Mouse (Mus musculus) lung, postnatal 25 days (tissue): ENCODE data around the gene Rabep2.
"Not testable (repeated sequence)": the region's sequence is repeated elsewhere in the genome, so short reads cannot be mapped to it uniquely, and the experiment has no call there.

ENCODE experiments used
- DNase-seq: peaks from one replicate; pipeline ENCODE4 v3.0.0; 2022; ENCODE audit warnings: low spot score

The Rabep2 gene

DNA sequence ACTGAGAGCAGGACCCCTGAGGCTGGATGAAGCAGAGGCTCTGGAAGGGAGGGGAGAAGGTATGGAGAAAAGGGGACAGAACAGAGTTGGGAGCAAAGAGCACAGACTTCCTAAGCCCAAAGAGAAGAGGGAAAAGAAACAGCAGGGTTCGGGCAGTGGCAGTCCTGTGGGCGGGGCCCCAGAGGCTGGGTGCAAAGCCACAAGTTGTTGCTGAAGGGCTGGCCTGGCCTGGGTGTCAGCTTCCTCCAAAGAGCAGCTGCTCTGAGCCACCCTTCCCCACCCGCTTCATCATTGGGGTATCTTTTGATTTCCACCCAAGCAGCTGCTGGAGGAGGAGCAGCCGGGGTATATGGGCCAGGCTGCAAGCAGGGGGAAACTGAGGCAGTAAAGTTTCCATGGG lies 35.6 kb downstream of the Rabep2 start:
- DNase-seq = no peak

DNA sequence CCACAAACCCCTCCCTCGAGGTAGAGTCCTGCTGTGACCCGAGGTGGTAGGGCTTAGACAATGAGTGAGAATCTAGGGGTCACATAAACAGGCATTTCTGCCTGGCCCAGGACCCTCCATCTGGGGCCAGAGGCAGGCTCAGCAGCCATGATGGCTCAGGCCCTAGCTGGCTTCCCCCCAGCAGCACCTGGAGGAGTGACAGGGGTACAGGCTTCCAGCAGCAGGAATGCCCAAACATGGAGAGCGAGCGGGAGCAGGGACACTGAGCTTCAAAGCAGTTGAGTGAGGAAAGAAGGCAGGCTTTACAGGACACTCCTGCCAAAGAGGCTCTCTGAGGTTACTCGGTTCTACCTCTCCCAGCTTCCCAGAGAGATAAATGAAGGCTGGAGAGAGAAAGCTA lies 36.3 kb downstream of the Rabep2 start:
- no peak for DNase-seq

DNA sequence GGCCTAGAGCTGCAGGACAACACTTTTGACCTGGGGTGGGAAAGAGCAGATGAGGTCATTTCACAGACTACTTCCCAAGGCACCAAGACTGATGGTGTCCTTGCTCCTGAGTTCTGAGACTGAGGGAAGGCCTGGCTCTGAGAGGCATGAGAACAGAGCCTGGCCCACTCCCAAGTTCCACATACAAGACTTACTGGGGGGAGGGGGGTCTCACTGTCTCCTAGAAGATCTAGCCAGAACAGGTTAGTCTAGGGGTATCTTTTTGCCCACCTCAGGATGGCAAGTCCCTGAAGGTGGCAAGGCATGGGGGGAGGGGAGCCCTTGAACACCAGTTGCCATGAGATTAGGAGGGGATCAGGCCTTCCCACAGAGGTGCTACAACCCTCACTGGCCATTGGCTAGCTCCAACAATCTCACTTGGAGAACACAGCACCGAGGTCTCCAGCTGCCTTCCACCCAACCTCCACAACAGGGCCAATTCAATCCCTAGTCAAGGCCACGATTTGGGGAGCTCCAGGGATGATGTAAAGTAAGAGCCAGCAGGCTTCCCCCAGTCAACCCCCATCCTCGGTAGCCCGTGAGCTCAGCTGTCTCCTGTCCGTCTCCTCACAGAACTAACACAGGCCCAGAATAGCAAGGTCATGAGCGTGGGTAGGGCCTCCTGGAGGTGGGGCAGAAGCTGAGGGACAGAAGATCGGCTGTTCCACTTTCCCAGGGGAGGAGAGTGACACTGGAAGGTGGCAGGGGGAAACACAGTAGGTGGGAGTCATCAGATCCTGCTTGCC lies 36.9 kb downstream of the Rabep2 start:
- no peak for DNase-seq

DNA sequence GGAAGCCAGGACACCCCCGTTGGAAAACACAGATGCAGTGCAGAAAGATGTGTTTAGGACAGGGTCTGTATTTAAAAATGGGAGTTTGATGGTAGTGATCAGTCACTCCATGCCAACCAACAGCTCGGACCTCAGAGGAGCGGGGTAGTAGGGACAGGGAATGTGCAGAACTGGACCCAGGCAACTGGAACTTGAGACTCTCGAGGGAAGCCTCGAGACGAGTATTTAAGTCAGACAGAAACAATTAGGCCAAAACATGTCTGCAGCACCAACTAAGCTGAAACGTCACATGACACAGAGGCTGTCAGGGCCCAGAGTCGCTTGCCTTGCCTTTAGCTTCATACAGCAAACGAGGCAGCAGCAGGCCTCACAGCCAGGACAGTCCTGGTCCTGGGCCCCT lies 37.6 kb downstream of the Rabep2 start:
- no peak for DNase-seq

DNA sequence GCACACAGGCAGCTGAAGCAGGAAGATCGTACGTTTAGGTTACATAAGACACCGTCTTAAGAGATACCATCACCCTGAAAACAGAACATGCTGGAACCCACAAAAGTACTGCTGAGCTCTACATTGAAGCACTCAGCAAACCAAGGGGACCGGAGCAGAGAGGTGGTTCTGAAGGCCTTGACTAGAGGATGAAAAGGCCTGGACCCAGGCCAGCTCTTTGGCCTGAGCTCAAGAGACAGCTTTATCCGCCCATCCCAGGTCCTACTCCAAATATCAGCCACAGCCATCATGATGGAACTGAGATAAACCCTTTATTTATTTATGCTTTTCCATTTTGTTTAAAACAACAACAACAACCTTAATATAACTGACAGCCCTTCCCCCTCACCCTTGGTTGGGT lies 38.1 kb downstream of the Rabep2 start:
- no peak for DNase-seq

DNA sequence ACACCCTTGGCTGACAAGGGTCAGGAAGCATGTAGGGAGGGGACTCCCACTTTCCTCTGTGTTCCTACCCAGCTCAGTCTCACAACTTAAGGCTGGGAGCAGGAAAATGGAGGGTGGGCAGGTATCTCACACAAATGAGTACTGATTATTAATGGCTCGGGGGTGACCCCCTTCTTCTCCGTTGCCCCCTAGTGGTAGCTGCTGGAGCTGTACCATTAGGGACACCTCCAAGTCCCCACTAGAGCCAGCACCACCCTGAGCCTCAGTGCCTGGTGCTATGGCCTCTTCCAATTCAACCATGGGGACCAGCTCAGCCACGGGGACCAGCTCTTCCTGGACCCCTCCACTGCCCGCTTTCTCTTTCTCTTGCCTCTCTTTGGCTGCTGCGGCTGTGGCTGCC lies 38.7 kb downstream of the Rabep2 start:
- DNase-seq = no peak

DNA sequence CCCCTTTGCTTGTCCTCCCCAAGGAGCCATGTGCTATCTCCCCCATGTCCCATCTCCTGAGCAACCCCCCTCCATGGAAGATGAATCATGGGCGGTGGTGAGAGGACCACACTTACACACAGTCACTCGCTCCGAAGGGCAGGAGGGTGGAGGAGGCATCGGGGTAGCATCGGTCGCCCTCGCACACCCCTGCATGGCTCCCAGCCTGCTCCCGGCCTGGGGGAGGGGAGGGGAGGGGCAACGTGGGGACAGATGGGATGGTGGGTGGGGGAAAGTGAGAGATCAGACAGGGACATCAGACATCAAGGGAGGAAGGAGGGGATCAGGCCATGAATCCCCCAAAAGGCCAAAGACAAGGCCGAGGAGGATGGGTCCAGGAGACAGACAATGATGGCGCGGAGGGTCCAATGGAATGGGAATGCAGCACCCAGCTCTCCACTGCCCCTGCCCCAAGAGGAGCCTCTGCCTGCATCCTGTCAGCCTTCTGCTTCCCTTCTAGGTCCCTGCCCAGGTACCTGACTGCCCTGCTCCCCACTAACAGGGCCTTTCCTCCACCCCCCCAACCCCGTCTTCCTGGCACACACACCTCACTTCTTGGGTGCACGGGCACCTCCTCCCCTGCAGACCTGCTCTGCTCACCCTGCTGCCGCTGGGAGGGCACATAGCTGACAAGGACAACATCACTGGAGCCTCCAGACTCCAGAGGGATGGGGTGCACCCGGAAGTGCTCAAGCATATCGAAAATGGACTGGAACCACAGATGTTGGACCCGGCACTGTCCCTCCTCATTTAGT lies 39.5 kb downstream of the Rabep2 start:
- DNase-seq = no peak

DNA sequence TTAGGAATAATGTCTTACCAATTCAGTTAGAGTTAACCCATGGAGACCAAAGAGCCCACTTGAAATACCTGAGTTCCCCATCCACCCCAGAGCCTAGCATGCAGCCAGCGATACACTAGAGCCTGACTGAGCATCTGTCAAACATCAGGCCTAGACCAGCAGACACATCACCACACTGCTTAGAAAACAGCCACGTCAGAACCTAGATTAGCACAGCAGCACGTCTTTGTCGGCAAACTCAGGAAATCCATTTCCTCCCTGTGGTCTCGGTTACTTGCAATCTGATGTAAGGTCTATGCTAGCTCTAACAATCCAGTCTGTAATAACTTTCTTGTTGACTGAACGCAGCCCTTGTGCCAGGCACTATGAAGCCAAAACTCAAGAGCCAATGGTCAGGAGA lies 41.5 kb downstream of the Rabep2 start:
- DNase-seq = no peak

DNA sequence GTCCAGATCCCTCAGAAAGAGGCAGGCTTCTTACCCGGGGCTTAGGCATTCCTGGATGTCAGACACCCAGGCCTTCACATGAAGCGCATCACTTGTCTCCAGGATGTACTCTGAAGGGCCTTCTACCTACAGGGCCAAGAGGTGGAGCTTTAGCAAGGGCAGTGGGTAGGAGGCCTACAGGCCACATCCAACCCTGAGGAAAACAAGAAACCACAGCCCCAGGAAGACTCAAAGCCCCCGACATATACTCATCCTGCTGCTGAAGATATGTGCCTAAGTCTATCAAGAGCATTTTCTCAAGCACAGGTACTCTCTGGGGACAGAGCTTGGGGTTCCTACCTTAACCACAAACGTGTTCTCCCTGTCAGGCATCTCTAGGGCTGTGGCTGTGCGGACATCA lies 42.8 kb downstream of the Rabep2 start:
- no peak for DNase-seq

DNA sequence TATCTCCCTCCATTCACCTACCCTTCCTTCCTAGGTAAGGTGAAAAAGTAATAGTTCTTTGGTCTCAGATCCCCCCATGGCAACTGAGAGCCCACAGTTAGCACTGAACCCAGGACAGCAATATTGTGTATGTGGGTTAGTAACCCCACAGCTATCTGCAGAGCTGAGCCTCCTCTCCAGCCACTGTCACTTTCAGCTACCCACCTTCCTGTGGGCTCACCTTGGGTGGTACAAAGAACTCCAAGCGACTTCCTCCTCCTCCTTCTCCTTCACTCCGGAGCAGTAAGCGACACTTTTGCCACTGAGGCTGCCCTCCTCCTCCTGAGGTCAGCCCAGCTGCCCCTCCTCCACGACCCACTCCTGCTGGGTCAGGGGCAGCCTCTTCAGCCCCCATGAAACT lies 43.3 kb downstream of the Rabep2 start:
- no peak for DNase-seq

DNA sequence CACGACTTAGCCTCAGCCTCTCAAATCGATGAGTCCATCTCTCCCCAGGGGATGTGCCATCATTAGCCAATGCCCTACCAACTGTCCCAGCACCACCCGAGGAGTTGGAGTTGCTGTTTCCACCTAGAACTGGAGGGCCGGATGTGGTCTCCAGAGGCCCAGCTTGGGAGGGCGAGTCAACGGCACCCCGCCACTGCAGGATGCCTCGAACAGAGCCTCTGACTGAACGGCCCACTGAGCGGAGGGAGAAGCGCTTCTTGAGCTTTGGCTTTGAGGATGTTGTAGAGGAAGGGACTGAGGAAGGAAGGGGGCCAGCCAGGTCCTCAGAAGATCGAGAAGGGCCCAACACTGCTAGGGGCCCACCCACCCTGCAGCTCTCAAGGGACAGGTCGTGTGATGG lies 43.7 kb downstream of the Rabep2 start:
- DNase-seq = no peak

DNA sequence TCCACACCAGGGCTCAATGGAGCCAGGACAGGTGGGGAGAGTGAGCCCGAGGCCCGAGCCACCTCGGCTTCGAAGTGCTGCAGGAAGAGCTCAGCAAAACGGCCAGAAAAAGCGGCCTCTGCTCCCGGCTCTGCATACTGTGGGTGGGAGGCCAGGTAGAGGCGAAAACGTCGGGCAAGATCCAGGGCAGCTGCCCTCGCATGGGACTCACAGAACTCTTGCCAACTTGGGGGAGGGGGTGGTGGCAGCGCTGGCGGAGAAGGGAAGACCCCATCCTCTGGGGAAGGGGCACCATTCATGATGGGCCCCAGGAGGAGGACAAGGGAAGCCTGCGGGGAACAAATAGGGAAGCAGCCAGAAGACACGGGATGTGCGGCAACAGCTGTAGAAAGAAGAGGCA lies 44.2 kb downstream of the Rabep2 start:
- DNase-seq = no peak

DNA sequence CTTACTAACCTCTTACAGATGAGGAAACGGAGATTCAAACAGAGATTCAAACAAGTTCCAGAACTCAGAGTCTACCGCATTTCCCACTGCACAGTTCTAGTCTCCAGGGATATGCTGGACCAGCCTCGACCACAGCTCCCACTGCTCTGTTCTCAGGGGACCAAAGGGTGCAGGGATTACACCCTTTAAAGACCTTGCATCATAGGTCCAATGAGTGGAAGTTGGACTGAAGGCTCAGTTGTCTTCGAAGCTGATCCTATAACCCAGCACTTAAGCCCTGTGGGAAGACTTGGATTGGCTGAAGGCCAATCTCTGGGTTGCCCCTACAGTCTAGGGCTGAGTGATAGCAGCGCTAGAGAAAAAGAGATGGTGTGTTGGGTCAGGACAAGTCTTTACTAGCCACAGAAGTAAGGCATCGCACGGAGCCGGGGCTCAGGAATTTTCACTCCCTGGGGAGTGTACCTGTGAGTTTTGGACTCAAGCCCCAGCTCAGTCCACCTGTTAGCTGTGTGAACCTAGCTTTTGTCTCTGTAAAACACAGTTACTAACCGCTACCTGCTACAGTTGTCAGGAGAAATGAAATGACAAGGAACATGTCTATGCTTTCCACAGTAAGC lies 45.0 kb downstream of the Rabep2 start:
- DNase-seq = no peak

DNA sequence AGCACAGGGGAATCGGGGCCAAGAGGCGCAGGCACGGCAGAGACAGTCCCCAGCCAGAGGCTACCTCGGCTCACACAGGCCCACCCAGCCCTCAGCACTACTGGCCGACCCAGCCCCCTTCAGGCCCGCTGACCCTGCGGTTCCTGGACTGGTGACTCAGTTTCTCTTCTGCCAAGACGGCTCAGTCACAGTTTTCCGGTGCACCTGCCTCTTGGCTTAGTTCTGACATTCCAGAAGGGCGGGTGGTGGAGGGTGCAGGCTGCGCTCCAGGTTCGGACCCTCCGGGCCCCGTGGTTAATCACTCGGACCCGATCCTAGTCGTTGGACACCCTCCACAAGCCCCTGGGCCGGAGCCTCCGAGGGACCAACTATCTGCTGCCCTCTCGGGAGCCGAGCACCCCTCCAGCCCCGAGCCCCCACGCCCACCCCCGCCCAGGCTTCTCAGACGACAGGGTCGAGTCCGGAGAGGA lies 46.0 kb downstream of the Rabep2 start:
- no peak for DNase-seq

DNA sequence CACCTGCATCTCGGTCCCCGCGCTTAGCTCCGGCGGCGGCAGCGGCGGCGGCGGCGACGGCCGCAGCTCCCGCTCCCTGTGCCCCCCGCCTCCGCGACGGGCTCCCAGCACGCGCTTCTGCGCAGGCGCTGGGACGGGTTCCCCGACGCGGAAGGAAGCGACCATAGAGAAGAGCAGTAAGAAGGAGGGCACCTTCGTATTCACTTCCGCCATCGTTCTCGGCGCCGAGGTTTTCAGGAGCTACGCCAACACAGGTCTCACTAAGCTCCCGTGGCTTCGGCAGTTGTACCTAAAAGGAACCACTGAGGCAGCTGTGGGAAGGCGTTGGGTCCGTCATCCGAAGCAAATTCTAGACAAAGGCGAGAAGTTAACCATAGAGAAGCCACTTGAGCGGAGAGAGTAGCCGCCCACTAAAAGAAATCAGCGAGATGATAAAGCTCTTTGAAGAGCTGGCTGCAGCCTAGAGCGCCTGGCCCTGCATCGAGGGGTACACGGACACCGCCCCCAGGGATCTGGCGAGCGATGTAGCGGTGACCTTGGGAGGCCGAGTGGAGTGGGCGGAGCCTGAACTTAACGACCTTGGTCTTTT lies 46.5 kb downstream of the Rabep2 start, which contains the start of gene Sh2b1:
TSS of gene Sh2b1 (minus strand) at position 432 of the 589 bp plus-strand sequence.
- DNase-seq = peak; percentile 88

DNA sequence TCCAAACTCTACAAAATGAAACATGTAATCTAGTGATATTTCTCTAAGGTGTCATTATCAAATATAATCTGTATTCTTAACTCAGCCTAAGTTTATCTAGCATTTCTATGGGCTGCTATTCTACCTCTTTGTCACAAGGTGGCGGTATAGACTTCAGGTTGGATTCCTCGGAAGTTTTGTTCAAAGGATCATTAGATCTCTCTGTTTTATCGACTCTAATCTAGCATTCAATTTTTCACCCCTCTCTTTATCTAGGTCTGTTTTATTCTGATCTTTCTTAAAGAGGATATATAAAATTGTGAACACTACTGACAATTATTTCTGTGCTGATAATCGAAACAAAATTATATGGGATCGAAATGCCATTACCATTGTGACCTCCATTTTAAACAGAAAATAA lies 53.1 kb downstream of the Rabep2 start:
- DNase-seq = no peak

DNA sequence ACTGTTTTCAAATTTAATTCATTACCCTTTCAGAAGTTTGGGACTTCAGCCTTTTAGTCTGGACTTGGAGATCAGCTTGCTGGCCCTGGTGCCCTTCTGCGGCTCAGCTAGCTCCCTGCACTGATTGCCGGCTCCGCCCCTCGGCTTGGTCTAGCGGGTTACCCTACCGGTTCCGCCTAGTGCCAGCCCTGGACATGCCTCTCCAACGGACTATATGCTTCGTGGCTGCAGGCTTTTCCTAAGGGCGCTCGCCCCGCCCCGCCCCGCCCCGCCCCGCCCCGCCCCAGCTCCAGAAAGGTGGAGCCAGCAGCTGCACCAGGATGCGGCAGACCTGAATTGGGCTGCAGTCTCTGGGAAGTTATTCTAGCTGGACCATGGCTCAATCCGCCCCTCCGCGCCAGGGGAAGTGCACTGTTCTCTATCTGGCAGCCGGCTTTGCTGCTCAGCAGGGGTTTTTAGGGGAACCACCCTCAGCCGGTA lies 53.9 kb downstream of the Rabep2 start:
- peak; percentile 93 for DNase-seq

DNA sequence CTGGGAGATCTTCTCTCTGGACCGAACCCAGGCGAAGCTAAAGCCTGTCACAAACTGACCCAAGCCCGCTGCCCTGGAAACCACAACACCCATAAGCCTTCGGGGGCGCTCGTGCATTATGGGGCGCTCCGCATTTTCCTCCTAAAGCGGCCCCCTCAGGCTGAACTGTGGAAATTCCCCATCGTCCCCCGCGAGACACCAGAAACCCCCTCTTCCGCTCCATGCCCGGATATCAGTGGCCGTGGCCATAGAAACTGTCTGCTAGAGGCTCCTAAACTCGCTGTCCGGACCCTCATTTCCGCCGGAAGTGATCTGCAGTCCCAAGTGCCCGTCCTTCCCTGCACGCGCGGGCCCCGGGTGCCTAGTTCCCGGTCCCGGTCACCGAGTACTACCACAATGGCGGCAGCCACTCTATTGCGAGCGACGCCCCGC lies 58.5 kb downstream of the Rabep2 start, which contains the start of gene Tufm:
TSS of gene Tufm (plus strand) at position 310 of the 432 bp plus-strand sequence.
- DNase-seq = peak; percentile 98

DNA sequence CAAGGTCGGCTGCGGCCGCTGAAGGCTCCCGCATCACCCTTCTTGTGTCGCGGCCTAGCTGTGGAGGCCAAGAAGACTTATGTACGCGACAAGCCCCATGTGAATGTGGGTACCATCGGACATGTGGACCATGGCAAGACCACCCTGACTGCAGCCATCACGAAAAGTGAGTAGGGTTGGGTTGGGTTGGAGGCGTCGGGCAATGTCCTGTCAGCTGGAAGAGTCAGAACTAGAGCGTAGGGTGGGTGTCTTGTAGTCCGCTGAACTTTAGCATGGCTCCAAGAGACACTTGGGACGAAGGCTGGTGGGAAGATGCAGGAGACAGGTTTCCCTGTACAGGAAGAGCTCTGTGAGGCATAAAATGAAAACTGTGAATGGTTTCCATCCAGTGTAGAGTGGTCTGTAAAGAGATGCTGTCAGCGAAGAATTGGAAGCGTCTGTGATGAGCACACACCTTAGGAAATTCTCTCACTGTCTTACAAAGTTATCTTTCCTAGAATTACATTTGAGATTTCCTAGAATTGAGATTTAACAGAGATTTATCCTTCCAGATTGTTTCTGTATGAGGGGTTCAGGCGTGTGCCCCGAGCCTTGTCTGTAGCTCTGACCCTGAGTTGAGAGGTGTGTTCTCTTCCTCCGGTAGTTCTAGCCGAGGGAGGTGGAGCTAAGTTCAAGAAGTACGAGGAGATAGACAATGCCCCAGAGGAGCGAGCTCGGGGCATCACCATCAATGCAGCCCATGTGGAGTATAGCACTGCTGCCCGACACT lies 59.2 kb downstream of the Rabep2 start:
- DNase-seq = not testable (repeated sequence)

DNA sequence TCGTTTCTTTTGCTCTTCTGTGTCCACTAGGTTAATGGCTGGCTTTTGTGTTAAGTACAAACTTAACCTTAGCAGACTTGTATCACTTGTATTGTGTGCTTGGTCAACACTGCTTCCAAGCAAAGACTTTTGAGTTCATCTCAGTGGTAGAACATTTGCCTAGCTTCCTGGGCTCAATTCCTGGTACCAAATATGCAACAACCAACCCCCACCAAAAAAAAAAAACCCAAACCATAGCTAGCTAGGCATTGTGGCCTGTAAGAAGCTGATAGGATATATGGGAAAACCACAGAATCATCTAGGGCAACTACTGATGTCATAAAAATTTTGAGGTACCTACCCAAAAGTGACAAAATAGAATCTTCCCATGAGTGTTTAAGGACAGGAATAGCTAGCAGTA lies 62.4 kb downstream of the Rabep2 start:
- DNase-seq = no peak

DNA sequence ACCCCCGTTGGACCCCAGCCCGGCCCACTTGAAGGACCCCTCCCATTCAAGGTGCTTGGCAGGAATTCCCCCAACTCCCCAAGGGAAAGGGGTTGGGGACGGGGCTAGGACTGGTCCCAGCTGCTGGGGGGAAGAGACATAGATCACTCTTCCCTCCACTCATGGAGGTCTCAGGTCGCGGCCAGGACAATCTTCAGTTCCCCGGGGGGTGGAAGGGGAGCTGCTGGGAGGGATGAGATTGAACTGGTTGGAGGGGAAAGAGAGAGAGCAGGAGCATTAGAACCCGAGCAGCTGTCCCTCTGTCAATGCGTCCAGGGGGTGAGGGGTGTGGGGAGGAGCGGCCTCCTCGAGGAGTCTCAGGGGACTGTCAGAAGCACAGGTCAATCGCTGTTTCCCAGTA lies 63.4 kb downstream of the Rabep2 start:
- no peak for DNase-seq
